Mouse (Mus musculus) left cerebral cortex, postnatal 10 days (tissue): ENCODE measurements around the gene Sptbn1. TPM values are rescaled to one million over a fixed set of nuclear protein-coding genes. Genes with fewer than 3 reads are reported as not detected.

Experiments used
- DNase-seq, 2 experiments: peaks; one replicate each; pipeline ENCODE4 v3.0.0; 2021 to 2022; ENCODE audit warnings: low spot score in 2 of 2, mixed read lengths in 1 of 2; ENCODE audit errors: extremely low spot score in 1 of 2
- intact Hi-C: fragments of 180-260 bp; cut with DNase I; formaldehyde crosslinking; loops from one replicate; pipeline ENCODE4 v1.15.1; 2025
- total RNA-seq, 2 experiments: library from RNA; stranded (reverse); gene quantifications; 2 replicates each; pipeline ENCODE4 v1.2.3; 2021

Gene Sptbn1
- total RNA-seq, 2 experiments from 2014 or later = 780 to 786 TPM

GRCm38 (mm10) chr11:30226756-30227155, 41.2 kb downstream of the Sptbn1 start:
- no peak for DNase-seq
- intact Hi-C loops = no loop called here

- intact Hi-C loops = no loop called here
- DNase-seq = no peak
Measured at GRCm38 (mm10) chr11:30224599-30224998, 43.4 kb downstream of the Sptbn1 start.

- DNase-seq = no peak
- intact Hi-C loops = no loop called here
Measured at GRCm38 (mm10) chr11:30222636-30223035, 45.3 kb downstream of the Sptbn1 start.

DNA sequence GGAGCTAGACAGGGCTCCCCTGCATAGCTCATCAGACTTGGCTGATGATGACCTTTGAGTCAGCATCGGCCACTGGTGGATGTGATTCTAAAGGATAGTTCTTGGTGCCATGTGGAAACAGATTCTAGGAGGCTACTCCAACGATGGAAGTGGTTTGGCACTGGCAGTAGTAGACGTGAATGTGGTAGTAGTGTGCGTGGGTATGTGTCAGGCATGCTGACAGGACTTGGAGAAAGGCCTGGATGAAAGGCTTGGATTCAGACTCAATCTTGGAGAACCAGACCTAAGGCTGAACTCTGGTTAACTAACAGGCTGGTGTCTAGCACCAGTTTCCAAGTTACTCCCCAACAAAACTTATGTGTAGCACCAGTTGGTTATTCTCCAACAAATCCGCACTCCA, 46.9 kb downstream of the Sptbn1 start:
- no peak for DNase-seq
- intact Hi-C loops = no loop called here

GRCm38 (mm10) chr11:30218386-30218785, 49.6 kb downstream of the Sptbn1 start:
- DNase-seq = no peak
- intact Hi-C loops = no loop called here

DNA sequence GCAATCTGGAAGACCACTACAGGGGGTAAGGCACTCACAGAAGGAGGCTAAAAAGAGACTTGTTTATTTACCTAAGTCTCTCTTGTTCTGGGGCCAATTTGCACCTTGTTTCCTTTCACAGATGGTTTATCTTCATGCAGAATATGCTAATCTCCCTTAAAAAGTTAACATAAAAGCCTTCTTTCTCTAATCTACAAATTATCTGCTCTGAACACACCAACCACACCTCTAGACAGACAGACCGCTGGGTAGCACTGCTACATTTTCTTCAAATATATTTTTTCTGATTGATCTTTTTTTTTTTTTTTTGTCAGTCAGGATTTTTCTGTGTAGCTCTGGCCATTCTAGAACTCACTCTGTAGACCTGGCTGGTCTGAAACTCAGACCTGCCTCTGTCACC, 50.5 kb downstream of the Sptbn1 start:
- intact Hi-C loops = no loop called here
- no peak for DNase-seq

DNA sequence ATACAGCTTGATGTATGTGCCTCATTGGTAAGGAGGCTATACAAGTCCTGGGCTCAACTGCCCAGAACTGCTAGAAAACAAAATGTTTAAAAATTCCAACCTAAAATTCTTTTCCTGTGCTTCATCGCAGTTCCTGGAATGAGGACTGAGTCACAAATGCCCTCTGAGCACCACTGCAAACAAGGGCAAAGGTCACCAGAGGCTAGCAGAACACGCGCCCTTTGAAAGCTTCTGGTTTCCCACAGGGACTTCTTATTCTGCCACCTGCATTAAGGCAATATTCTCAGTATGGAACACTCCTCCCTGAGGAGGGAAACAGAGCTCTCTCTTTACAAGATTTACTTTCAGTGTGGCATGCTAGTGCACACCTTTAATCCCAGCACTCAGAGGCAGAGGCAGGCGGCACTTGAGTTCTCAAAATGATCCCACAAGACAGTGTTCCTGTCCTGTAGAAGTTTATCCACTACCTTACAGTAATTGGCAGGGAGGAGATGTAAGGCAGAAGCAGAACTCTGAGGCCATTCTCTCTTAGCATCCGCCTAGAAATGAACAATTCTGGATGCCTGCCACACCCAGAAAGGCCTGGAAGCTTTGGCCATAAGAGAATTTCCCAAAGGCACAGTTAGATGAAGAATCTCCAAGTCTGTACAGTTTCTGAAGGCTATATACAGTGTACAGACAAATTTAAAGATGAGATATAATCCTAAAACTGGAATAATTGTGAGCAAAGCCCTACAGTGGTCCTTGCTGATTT, 56.1 kb downstream of the Sptbn1 start:
- intact Hi-C loops = no loop called here
- DNase-seq = no peak

GRCm38 (mm10) chr11:30211141-30211540, 56.8 kb downstream of the Sptbn1 start:
- DNase-seq = no peak
- intact Hi-C loops = no loop called here

- DNase-seq = no peak
- intact Hi-C loops = no loop called here
Measured at GRCm38 (mm10) chr11:30210100-30210811, 57.7 kb downstream of the Sptbn1 start.

GRCm38 (mm10) chr11:30209495-30209894, 58.5 kb downstream of the Sptbn1 start:
- peak; percentile 24 to 55 for DNase-seq
- intact Hi-C loops = no loop called here

GRCm38 (mm10) chr11:30204398-30204797, 63.6 kb downstream of the Sptbn1 start:
- DNase-seq = no peak
- intact Hi-C loops = no loop called here

GRCm38 (mm10) chr11:30200391-30200790, 67.6 kb downstream of the Sptbn1 start:
- intact Hi-C loops = no loop called here
- DNase-seq = no peak

DNA sequence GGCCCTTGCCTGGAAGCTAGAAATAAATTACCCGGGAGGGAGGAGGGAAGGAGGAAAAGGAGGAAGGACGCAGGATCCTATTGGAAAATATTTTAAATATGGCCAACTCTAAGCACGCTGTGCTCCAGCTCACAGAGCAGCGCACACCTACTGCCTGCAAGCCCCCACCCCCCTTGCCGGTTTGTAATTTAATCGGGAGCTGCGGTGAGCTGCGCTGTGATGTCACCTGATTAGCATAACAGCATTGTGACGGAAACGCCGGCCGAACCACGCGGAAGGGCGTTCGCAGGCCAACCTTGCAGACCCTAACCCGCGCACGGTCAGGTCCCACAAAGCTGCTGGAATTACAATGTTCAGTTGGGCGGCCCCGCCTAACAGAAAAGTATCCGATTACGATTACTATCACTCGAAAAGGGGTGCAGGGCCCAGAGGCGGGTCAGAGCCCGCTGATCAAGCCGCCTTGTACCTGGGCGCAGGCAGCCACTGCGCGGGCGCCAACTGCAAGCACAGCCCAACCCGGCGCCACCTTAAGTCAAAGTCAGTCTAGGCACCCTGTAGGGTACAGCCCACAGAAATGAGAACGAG, 69.8 kb downstream of the Sptbn1 start:
- intact Hi-C loops = no loop called here
- peak in 1 of 2 experiments; percentile 47 for DNase-seq

DNA sequence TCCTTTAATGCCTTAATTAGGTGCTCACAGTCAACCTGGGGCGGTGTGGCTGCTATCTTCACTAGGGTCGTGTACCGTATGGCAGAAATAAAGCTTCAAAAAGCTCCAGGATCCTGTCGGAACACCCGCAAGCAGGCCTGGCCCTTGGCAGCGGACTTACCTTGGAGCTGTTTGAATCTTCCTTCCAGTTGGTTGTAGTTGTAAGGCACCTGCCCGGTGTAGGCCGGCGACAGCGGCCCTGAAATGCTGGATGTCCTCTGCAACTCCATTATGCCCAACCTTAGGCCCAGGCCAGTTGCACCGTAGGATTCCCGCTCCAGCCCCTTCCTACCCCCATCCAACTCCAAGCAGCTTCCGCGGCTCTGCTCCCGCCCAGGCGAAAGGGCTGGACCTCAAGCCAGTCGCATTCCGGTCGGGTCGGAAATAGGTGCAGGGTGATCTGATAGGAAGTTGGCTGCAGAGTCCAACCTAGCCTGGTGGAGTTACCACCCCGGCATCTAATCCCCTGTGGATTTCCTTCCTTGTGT, 70.3 kb downstream of the Sptbn1 start:
- intact Hi-C loops = no loop called here
- DNase-seq = peak in 1 of 2 experiments; percentile 68

DNA sequence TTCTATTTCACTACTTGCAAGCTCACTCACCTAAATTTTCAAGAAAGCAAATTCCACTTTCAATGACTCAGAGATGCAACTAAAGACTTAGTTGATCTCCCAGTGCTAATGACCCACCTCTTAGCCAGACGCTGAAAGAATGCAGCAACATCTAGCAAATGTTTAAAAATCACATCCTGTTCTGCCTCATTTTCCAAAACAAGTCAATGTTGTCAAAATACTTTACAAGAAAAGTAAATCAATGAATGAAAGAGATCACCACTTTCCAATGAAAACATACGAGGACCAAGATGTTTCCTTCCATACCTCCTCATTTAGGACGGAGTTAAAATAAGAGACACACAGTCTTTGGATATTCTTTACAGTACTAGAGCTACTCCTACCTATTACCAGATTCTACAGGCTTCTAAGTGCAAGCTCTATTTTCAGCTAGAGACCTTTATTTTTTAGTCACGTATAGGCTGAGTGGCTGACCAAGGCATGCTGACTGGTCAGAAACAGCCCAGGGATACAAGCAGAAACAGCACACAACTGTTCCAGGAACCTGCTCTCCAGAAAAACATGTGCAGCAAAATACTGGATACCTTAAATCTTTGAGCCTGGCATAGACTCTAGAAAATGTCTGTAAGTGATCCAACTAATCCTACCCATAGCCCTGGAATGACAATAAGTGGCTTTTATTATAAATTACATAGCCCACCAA, 71.5 kb downstream of the Sptbn1 start:
- intact Hi-C loops = no loop called here
- no peak for DNase-seq

DNA sequence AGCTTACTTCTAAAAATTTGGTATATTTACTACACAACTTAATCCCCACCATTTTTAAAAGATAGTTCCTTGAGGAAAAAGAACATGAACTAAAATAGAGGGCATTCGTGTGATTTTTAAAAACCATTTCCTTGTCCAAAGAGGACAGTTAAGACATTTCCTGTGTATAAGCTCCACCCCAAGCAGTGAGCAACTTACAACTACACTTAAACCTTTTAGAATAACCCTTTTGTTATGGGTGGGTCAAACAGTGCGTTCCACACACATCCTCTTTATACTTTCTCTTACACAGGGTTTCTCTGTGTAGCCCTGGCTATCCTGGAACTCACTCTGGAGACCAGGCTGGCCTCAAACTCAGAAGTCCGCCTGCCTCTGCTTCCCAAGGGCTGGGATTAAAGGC, 72.2 kb downstream of the Sptbn1 start:
- intact Hi-C loops = no loop called here
- no peak for DNase-seq

- intact Hi-C loops = no loop called here
- no peak for DNase-seq
Measured at GRCm38 (mm10) chr11:30194800-30195199, 73.2 kb downstream of the Sptbn1 start.

DNA sequence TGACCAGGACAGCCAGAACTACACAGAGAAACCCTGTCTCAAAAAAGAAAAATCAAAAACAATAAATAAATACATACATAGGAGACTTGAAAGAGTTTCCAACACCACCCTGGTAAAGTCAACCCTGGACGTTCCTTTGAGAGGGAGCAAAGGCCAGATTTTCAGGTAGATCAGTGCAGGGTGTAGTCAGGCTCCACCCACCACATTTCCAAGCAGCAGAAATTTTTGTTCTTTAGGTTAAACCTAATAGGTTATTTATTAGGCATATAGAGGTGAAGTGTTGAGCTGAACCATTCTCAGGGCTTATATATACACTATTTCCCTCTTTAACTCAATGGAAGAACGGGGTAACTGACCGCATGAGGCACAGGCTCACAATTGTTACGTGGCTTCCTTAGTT, 77.0 kb downstream of the Sptbn1 start:
- intact Hi-C loops = no loop called here
- DNase-seq = no peak

GRCm38 (mm10) chr11:30190119-30190518, 77.9 kb downstream of the Sptbn1 start:
- DNase-seq = no peak
- intact Hi-C loops = no loop called here
